Comparison of ENCODE assay signal across 8 mouse cellular contexts in genomic region chr8:72160707-72161697, GRCm38 (mm10). TPM values are rescaled to one million over a fixed set of nuclear protein-coding genes. Genes with fewer than 3 reads are reported as not detected.
DNase-seq lines count a peak whose midpoint lies in the region; ATAC-seq and TF ChIP-seq lines count a peak whose summit lies in the region.

Gene Rab8a, plus strand, starts transcription at chr8:72161200.

- peak; percentile 99 for ATAC-seq in forebrain, embryonic 12.5 days (ENCODE audit: low FRiP score)
- peak; percentile 97 for ATAC-seq in heart, postnatal 0 days (ENCODE audit: insufficient read depth, low read depth)
- peak; percentile 95 for ATAC-seq in liver, embryonic 16.5 days (ENCODE audit: low read depth)
- ATAC-seq in neural tube, embryonic 13.5 days (ENCODE audit: low read depth) = peak; percentile 99

- peak within 1 kb of the TSS; percentile 90 for H3K9ac ChIP-seq in forebrain, embryonic 12.5 days
- peak within 1 kb of the TSS; percentile 93 for H3K9ac ChIP-seq in heart, postnatal 0 days (replicated peaks; ENCODE audit: low read depth, low read length)
- H3K9ac ChIP-seq in liver, embryonic 16.5 days (ENCODE audit: low read depth, low read length) = peak within 1 kb of the TSS; percentile 98
- H3K9ac ChIP-seq in neural tube, embryonic 13.5 days = peak within 1 kb of the TSS; percentile 91

- under 1% methylated on average over 82 of the region's 82 CpGs for WGBS in forebrain, embryonic 12.5 days
- WGBS in heart, postnatal 0 days = under 1% methylated on average over 82 of the region's 82 CpGs
- WGBS in liver, embryonic 16.5 days (ENCODE audit: insufficient replicate concordance) = 0% methylated on average over 82 of the region's 82 CpGs
- WGBS in neural tube, embryonic 13.5 days = under 1% methylated on average over 82 of the region's 82 CpGs

- TF ChIP-seq POLR2A in testis, adult 2 months (IDR thresholded peaks at IDR 0.05; ENCODE audit: control insufficient read depth, low read depth, low read length) = peak; percentile 81

- H3K4me3 ChIP-seq in E14TG2a.4 (replicated peaks; ENCODE audit: low read length) = peak within 1 kb of the TSS; percentile 100
- peak within 1 kb of the TSS; percentile 90 for H3K4me3 ChIP-seq in forebrain, embryonic 12.5 days (replicated peaks)
- peak within 1 kb of the TSS; percentile 83 for H3K4me3 ChIP-seq in heart, postnatal 0 days (ENCODE audit: low read depth, low read length)
- peak within 1 kb of the TSS; percentile 93 for H3K4me3 ChIP-seq in liver, embryonic 16.5 days (ENCODE audit: low read depth, low read length)
- H3K4me3 ChIP-seq in neural tube, embryonic 13.5 days = peak within 1 kb of the TSS; percentile 89
- H3K4me3 ChIP-seq in testis, adult 2 months (ENCODE audit: control insufficient read depth, low read depth, low read length) = peak within 1 kb of the TSS; percentile 100

- no peaks in the 10 kb centered on the region for H3K9me3 ChIP-seq in E14TG2a.4 (ENCODE audit: low read length)
- H3K9me3 ChIP-seq in forebrain, embryonic 12.5 days = no peaks in the 10 kb centered on the region
- no peaks in the 10 kb centered on the region for H3K9me3 ChIP-seq in heart, postnatal 0 days (replicated peaks; ENCODE audit: control insufficient read depth, low read length)
- H3K9me3 ChIP-seq in liver, embryonic 16.5 days (replicated peaks; ENCODE audit: control insufficient read depth, low read length) = no peaks in the 10 kb centered on the region
- H3K9me3 ChIP-seq in neural tube, embryonic 13.5 days = no peaks in the 10 kb centered on the region

- TF ChIP-seq CTCF in E14TG2a.4 (conservative IDR thresholded peaks at IDR 0.05; ENCODE audit: low read length) = no peak
- no peak for TF ChIP-seq CTCF in heart, postnatal 0 days (IDR thresholded peaks at IDR 0.05; ENCODE audit: low read depth)
- no peak for TF ChIP-seq CTCF in testis, adult 2 months (IDR thresholded peaks at IDR 0.05; ENCODE audit: control insufficient read depth, insufficient read depth, insufficient replicate concordance, low read depth, low read length)

- peak within 1 kb of the TSS; percentile 84 for H3K27ac ChIP-seq in forebrain, embryonic 12.5 days
- H3K27ac ChIP-seq in heart, postnatal 0 days (ENCODE audit: low read depth) = peak within 1 kb of the TSS; percentile 81
- H3K27ac ChIP-seq in liver, embryonic 16.5 days (ENCODE audit: low read length) = peak within 1 kb of the TSS; percentile 93
- peak within 1 kb of the TSS; percentile 82 for H3K27ac ChIP-seq in neural tube, embryonic 13.5 days (replicated peaks)
- peak within 1 kb of the TSS; percentile 99 for H3K27ac ChIP-seq in testis, adult 2 months (ENCODE audit: control insufficient read depth, insufficient read depth, low read depth, low read length)

- no peaks in the 10 kb centered on the region for H3K27me3 ChIP-seq in E14TG2a.4 (ENCODE audit: insufficient read depth, low read length)
- no peaks in the 10 kb centered on the region for H3K27me3 ChIP-seq in forebrain, embryonic 12.5 days
- no peaks in the 10 kb centered on the region for H3K27me3 ChIP-seq in heart, postnatal 0 days (ENCODE audit: control insufficient read depth, insufficient read depth, low read length)
- no peaks in the 10 kb centered on the region for H3K27me3 ChIP-seq in liver, embryonic 16.5 days (ENCODE audit: control insufficient read depth, insufficient read depth, low read depth, low read length)
- H3K27me3 ChIP-seq in neural tube, embryonic 13.5 days = no peaks in the 10 kb centered on the region
- H3K27me3 ChIP-seq in testis, adult 2 months (ENCODE audit: control insufficient read depth, insufficient read depth, low read length) = no peaks in the 10 kb centered on the region

- peak within 1 kb of the TSS; percentile 86 for H3K4me2 ChIP-seq in forebrain, embryonic 12.5 days
- H3K4me2 ChIP-seq in heart, postnatal 0 days (ENCODE audit: low read depth, low read length) = peak within 1 kb of the TSS; percentile 89
- peak within 1 kb of the TSS; percentile 96 for H3K4me2 ChIP-seq in liver, embryonic 16.5 days (ENCODE audit: low read depth, low read length)
- peak within 1 kb of the TSS; percentile 88 for H3K4me2 ChIP-seq in neural tube, embryonic 13.5 days

- DNase-seq in c-Kit-positive CD71-positive TER-119-positive erythroid progenitor cells, embryonic 14.5 days (ENCODE audit: low spot score) = peak; percentile 99
- DNase-seq in heart, postnatal 0 days (ENCODE audit: low spot score) = peak; percentile 100
- DNase-seq in kidney, postnatal 4 days = peak; percentile 99 to 100

- peak; percentile 77; the same call in 1 of the 2 replicates for TF ChIP-seq EP300 in heart, postnatal 0 days (IDR thresholded peaks at IDR 0.05; ENCODE audit: low read depth)

- peaks cover 45% of the 10 kb centered on the region for H3K4me1 ChIP-seq in E14TG2a.4 (replicated peaks; ENCODE audit: low read depth, low read length)
- H3K4me1 ChIP-seq in forebrain, embryonic 12.5 days = peaks cover 17% of the 10 kb centered on the region
- H3K4me1 ChIP-seq in heart, postnatal 0 days (ENCODE audit: control insufficient read depth, insufficient read depth) = peaks cover 16% of the 10 kb centered on the region
- peaks cover 27% of the 10 kb centered on the region for H3K4me1 ChIP-seq in liver, embryonic 16.5 days (ENCODE audit: control insufficient read depth, low read depth, low read length)
- peaks cover 35% of the 10 kb centered on the region for H3K4me1 ChIP-seq in neural tube, embryonic 13.5 days (replicated peaks)
- peaks cover 12% of the 10 kb centered on the region for H3K4me1 ChIP-seq in testis, adult 2 months (ENCODE audit: control insufficient read depth, insufficient read depth, low read length)

- H3K36me3 ChIP-seq in E14TG2a.4 (ENCODE audit: insufficient read depth, low read length) = peaks cover 41% of the 10 kb centered on the region
- 0 out of 2 replicates have a peak, but pooled peaks cover 8% of the 10 kb centered on the region for H3K36me3 ChIP-seq in forebrain, embryonic 12.5 days (replicated peaks)
- H3K36me3 ChIP-seq in heart, postnatal 0 days (replicated peaks; ENCODE audit: control insufficient read depth, insufficient read depth, low read length) = no peaks in the 10 kb centered on the region
- no peaks in the 10 kb centered on the region; the same call in 1 of the 2 replicates for H3K36me3 ChIP-seq in liver, embryonic 16.5 days (ENCODE audit: control insufficient read depth, insufficient read depth)
- peaks cover 8% of the 10 kb centered on the region for H3K36me3 ChIP-seq in neural tube, embryonic 13.5 days
- no peaks in the 10 kb centered on the region for H3K36me3 ChIP-seq in testis, adult 2 months (ENCODE audit: control insufficient read depth, insufficient read depth, low read length)

RNA-seq across cellular contexts. Expression of gene Rab8a, which starts in this region (rescaled TPM):
- polyA plus RNA-seq in forebrain, embryonic 12.5 days (2016; fragmentation: Nextera tagmentation; extraction: Ambion mirVana) = 121 and 127 TPM in 2 replicates
- 32.2 and 33.9 TPM in 2 replicates for total RNA-seq in heart, postnatal 0 days (2014; rRNA removed; ENCODE audit: low replicate concordance)
- 50.8 and 51.2 TPM in 2 replicates for polyA plus RNA-seq in heart, postnatal 0 days (2015; fragmentation: Nextera tagmentation; extraction: Ambion mirVana)
- 68.0 and 71.6 TPM in 2 replicates for polyA plus RNA-seq in liver, embryonic 16.5 days (2015; fragmentation: Nextera tagmentation; extraction: Ambion mirVana)
- polyA plus RNA-seq in neural tube, embryonic 13.5 days (2015; fragmentation: Nextera tagmentation; extraction: Ambion mirVana) = 109 and 129 TPM in 2 replicates
- polyA plus RNA-seq in testis, adult 2 months (2012; rRNA removed) = 33.7 and 44.0 TPM in 2 replicates

Comparison
In these comparisons a context has a peak if more than half of its experiments do, and no peak if none do; other contexts are left out.
1. Peak in every context shown above with its lines: DNase-seq, ATAC-seq, H3K4me3 ChIP-seq and H3K27ac ChIP-seq.